Mouse (Mus musculus) cortical plate, adult 2 months (tissue): ENCODE measurements at regions not wholly inside any gene's neighbourhood (a gene's known extent, or its start where the extent isn't known, plus 50 kb on each side); places are given as distances from the start of the nearest gene placed in this dataset.

ENCODE experiments used
- H3K27ac ChIP-seq: fragments of 200-500 bp; 2 replicates; pipeline ENCODE4 v1.5.1; 2012; ENCODE audit warnings: low read length, control low read depth, inconsistent platforms; ENCODE audit not compliant: insufficient read depth
- H3K4me1 ChIP-seq: fragments of 200-500 bp; 2 replicates; pipeline ENCODE4 v1.6.1; 2011; ENCODE audit warnings: low read length; ENCODE audit not compliant: control insufficient read depth, insufficient read depth
- H3K4me3 ChIP-seq: fragments of 200-500 bp; 2 replicates; pipeline ENCODE4 v1.5.1; 2011; ENCODE audit warnings: mild to moderate bottlenecking, low read length, control low read depth; ENCODE audit not compliant: insufficient read depth
- CTCF ChIP-seq: fragments of 200-500 bp; IDR thresholded peaks from 2 replicates; pipeline ENCODE4 v1.5.1; 2011; ENCODE audit warnings: mild to moderate bottlenecking, control low read depth, low read length; ENCODE audit not compliant: insufficient read depth; ENCODE audit errors: extremely low read depth
- POLR2A ChIP-seq: fragments of 200-500 bp; IDR thresholded peaks from 2 replicates; pipeline ENCODE4 v1.6.1; 2011; ENCODE audit warnings: mild to moderate bottlenecking, low read length, control low read depth; ENCODE audit not compliant: insufficient read depth; ENCODE audit errors: extremely low read depth

GRCm38 (mm10) chr9:24833766-24834165, 59.7 kb upstream of the Tbx20 start:
- no peak for TF ChIP-seq CTCF
- no peak for TF ChIP-seq POLR2A

DNA sequence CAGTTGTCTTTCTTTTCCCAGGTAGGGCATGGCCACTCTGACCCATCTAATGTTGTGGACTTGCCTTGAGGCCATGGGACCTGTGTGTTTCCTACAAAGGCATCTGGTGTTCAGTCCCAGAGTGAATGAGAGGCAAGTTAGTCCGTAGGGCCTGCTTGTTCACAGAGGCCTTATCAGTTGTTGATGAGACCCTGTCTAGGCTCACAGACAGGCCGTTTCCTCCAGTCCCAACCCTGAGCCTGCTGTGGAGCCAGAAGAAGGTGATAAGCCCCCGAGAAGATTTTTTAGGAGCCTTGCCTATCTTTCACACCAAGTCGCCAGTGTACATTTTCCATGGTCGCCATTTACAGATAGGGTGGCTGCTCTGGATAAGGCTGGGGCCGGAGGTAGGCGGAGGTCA, 74.1 kb upstream of the Tbx20 start:
- no peaks in the 10 kb centered on the region for H3K4me1 ChIP-seq
- no peak overlapping the region for H3K27ac ChIP-seq
- H3K4me3 ChIP-seq = no peak overlapping the region
- TF ChIP-seq CTCF = no peak
- TF ChIP-seq POLR2A = no peak

More at GRCm38 (mm10) chr9:24833766-24834165, 59.7 kb upstream of the Tbx20 start:
- Histone ChIP-seq H3K27ac (no peak overlapping the region), H3K4me3 (no peak overlapping the region), H3K4me1 (no peaks in the 10 kb centered on the region)

- TF ChIP-seq CTCF (no peak), POLR2A (no peak)
- Histone ChIP-seq H3K4me3 (no peak overlapping the region), H3K27ac (no peak overlapping the region), H3K4me1 (no peaks in the 10 kb centered on the region)
Observed at GRCm38 (mm10) chr9:24859459-24859858, 85.4 kb upstream of the Tbx20 start.

DNA sequence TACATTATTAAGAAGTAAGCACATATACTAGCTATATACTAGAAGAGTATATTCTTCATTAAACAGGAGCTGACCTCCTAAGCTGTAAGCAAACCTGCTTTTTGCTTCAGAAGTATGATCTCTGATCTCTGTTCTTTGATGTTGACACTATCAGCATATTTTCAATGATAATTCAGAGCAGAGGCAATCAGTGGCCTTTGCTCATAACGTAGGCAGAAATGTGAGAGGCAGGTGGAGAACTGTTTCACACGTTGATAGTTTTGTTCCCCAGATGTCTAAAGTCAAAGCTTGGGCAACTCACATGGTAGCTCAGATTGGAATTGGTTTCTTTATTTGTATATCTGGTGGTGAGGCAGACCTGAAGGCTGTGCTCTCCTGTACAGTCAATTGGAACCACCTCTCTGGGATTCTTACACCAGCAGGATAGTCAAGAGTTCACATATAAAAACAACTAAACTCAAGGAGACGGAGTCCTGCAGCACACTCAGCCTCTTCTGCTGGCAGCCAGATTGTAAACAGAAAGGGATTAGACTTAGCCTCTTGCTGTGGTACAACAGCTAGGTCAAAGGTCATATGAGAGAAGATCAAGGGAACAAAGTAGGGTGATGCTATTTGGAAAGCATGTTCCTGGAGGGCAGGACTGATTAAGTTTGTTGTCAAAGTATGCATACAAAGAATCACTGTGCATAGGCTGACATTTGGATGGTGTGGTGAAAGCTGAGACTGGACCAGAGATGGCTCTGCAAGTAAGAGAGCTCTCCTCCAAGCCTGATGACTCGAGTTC, 92.5 kb upstream of the Tbx20 start:
- Histone ChIP-seq H3K4me3 (no peak overlapping the region), H3K4me1 (no peaks in the 10 kb centered on the region), H3K27ac (no peak overlapping the region)
- TF ChIP-seq POLR2A (no peak), CTCF (no peak)

DNA sequence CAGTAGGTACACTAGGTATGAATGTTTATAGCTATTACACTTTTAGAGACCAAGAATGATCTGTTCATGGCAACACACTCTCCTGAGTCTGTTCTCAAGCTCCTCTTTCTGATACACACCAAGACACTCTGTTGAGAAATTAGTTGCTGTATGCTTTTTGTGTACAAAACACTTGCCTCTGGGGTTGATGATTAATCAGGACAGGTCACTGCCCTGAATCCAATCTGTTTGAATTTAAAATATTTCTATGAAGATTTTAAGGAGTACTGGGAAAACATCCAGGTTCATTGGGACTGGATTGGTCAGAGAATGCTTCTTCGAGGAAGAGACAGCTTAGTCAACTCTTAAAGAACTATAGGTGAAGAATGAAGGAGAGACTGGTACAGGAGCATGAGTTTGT, 94.6 kb upstream of the Tbx20 start:
- no peak overlapping the region for H3K4me3 ChIP-seq
- no peak for TF ChIP-seq POLR2A
- TF ChIP-seq CTCF = no peak
- no peaks in the 10 kb centered on the region for H3K4me1 ChIP-seq
- no peak overlapping the region for H3K27ac ChIP-seq

DNA sequence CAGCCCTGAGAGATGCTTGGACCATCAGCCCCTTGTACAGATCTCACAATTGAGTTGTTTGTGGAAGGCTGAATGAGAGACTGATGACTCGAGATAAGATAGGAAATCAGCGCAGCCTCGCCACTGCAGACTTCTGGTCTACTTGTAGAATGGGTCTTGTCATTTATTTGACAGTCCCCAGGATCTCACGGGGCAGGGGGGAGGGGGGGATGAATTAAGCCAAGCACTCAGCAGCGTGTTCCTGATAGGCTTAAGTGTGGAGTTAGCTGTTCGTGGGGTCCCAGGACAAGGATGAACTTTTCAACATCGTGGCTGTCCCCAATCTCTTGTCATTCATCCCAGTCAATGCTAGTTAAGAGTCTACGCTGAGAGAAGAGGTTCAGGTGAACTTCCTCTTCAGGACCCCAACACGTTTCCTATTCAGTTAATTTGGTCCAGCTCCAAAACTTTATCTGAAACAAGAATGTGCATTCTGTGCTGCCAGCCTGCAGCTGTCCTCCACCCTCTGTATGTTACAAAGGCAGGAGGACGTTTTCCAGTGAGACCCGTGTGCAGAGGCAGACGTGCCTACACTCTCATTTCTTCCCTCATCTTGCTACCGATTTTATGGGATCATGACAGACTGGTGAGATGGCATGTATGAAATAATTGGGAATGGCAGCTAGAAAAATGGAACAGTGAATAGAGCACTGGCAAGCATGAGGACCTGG, 100.5 kb upstream of the Tbx20 start:
- no peak for TF ChIP-seq CTCF
- no peak for TF ChIP-seq POLR2A
- Histone ChIP-seq H3K4me1 (no peaks in the 10 kb centered on the region; the same call in 1 of the 2 replicates), H3K4me3 (no peak overlapping the region), H3K27ac (no peak overlapping the region)

DNA sequence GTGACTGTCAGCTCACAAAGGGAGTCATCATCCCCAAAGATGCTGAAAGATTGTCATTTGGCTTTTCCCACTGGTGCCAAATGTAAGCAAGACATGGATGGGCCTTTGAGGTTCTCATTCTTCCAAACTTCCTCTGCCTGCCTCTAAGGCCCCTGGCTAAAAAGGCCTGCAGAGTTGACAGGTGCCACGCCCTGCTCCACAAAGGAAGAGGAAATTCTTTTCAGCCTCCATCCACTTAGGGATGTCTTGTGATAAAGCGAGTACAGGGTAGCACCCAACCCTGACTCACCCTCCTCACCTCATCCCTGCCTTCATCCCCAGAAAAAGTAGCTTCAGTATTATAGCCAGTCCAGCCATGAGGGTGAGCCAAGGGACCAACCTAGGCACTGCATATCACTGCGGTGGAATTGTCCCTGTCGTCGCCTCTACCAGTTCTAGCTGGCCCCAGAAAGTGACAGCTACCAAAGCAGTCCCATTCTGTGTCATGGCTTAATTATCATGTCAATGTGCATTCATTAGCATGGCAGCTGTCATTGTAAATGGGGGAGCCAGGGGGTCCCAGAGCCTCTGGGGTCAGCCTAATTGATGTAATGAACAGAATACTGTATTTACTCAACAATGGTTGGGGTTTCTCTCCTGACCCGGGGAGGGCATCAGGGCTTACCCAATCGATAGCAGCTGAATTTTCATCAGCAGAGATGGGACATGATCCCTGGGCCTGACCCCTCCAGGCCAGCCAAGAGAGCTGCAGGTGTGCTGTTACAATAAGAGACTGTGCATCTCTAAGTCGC, 104.5 kb upstream of the Tbx20 start:
- no peak overlapping the region for H3K27ac ChIP-seq
- H3K4me1 ChIP-seq = no peaks in the 10 kb centered on the region; the same call in 1 of the 2 replicates
- TF ChIP-seq POLR2A = no peak
- no peak for TF ChIP-seq CTCF
- no peak overlapping the region for H3K4me3 ChIP-seq

GRCm38 (mm10) chr9:24879662-24880061, 105.6 kb upstream of the Tbx20 start:
- Histone ChIP-seq H3K4me3 (no peak overlapping the region), H3K27ac (no peak overlapping the region), H3K4me1 (no peaks in the 10 kb centered on the region; the same call in 1 of the 2 replicates)
- no peak for TF ChIP-seq POLR2A
- no peak for TF ChIP-seq CTCF

- TF ChIP-seq CTCF (no peak), POLR2A (no peak)
- Histone ChIP-seq H3K4me1 (no peaks in the 10 kb centered on the region), H3K27ac (no peak overlapping the region), H3K4me3 (no peak overlapping the region)
Observed at GRCm38 (mm10) chr9:24884011-24884410, 109.9 kb upstream of the Tbx20 start.

DNA sequence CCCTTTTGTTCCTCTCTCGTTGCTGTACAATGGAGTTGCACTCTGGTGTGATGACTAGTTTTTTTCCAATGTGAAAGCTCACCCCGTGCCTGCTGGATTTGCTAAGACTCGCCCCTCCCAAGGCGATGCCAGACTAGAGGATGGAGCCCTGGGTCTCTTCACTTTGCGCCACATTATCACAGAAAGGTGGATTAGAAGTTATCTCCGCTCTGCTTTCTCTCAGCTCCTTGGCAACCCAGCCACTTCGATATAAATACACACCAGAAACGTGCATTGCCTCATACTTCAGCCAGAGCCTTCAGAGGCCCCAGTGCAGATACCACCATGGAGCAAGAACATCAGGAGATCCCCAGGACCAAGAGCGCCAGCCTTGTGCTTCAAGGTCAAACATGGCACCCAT, 114.2 kb upstream of the Tbx20 start:
- Histone ChIP-seq H3K4me3 (no peak overlapping the region), H3K27ac (no peak overlapping the region), H3K4me1 (no peaks in the 10 kb centered on the region)
- TF ChIP-seq POLR2A = no peak
- no peak for TF ChIP-seq CTCF
